Mouse (Mus musculus): ENCODE results near the gene Mif4gd.

DNA sequence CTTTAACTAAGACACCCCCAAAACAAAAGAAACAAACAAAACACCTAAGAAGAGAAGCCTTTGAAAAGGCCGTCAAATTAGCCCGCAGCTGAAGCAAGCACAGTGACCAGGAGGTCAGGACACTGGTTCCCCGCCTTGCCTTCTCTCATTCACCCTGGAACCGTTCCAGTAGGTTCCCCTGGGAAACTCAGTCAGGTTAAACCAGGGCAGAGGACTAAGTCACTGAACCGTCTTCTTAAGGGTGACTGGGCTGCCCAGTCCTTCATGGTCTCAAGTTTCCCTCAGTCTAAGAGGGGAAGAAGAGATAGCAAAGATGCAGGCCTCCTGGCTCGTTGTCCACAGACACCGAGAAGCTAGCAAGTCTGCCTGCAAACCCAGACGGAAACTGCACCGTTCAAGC, 13.1 kb upstream of the Mif4gd start:
- TF ChIP-seq CTCF (IDR thresholded peaks at IDR 0.05; ENCODE audit: low read depth, low read length) (no peak), GATA1 (IDR thresholded peaks at IDR 0.05; ENCODE audit: borderline replicate concordance, low read length) (no peak), TAL1 (conservative IDR thresholded peaks at IDR 0.05; ENCODE audit: low read depth, low read length) (no peak), GATA2 (IDR thresholded peaks at IDR 0.05; ENCODE audit: borderline replicate concordance, low read depth, low read length) (no peak)

All from G1E (cell line).